In genomic region chr11:6445441-6445840, GRCm38 (mm10) we compare ENCODE assay signal across 17 mouse cellular contexts. TPM values are rescaled to one million over a fixed set of nuclear protein-coding genes. Genes with fewer than 3 reads are reported as not detected.
A peak's percentile ranks its signal among the peaks of the same experiment; 100 is the strongest.
DNase-seq lines count a peak whose midpoint lies in the region; ATAC-seq lines count a peak whose summit lies in the region.
"Had no signal": no experiment of that assay in that cellular context is flagged by ENCODE, and none has a peak within 500 bp of the region (broad histone marks: within the 10 kb centered on the region; RNA-seq: fewer than 3 reads in every experiment).

No protein-coding gene starts in this region.

- no peak for ATAC-seq in forebrain, embryonic 15.5 days (replicated peaks)
- ATAC-seq in kidney, embryonic 15.5 days (replicated peaks; ENCODE audit: low FRiP score): no peak
- ATAC-seq in neural tube, embryonic 15.5 days (ENCODE audit: low FRiP score): no peak

- H3K9ac ChIP-seq in forebrain, embryonic 15.5 days (replicated peaks): no peak overlapping the region
- H3K9ac ChIP-seq in kidney, embryonic 15.5 days: no peak overlapping the region
- H3K9ac ChIP-seq in neural tube, embryonic 15.5 days (replicated peaks): no peak overlapping the region
- H3K9ac ChIP-seq: embryonic facial prominence, embryonic 12.5 days; hindbrain, embryonic 12.5 days had no signal

- peaks cover 23% of the 10 kb centered on the region for H3K36me3 ChIP-seq in forebrain, embryonic 10.5 days (replicated peaks)
- H3K36me3 ChIP-seq in forebrain, embryonic 15.5 days: peaks cover under 1% of the 10 kb centered on the region; the same call in 1 of the 2 replicates
- peaks cover 11% of the 10 kb centered on the region for H3K36me3 ChIP-seq in kidney, embryonic 15.5 days
- H3K36me3 ChIP-seq in neural tube, embryonic 15.5 days: no peaks in the 10 kb centered on the region
- H3K36me3 ChIP-seq: embryonic facial prominence, embryonic 12.5 days had no signal

- H3K27ac ChIP-seq in forebrain, embryonic 10.5 days: peak overlapping the region; percentile 99
- no peak overlapping the region for H3K27ac ChIP-seq in forebrain, embryonic 15.5 days (replicated peaks)
- no peak overlapping the region for H3K27ac ChIP-seq in kidney, embryonic 15.5 days
- H3K27ac ChIP-seq in neural tube, embryonic 15.5 days (replicated peaks): no peak overlapping the region

- peaks cover 14% of the 10 kb centered on the region for H3K4me1 ChIP-seq in forebrain, embryonic 10.5 days
- H3K4me1 ChIP-seq in forebrain, embryonic 15.5 days: peaks cover 17% of the 10 kb centered on the region
- H3K4me1 ChIP-seq in kidney, embryonic 15.5 days: peaks cover 13% of the 10 kb centered on the region
- peaks cover 15% of the 10 kb centered on the region for H3K4me1 ChIP-seq in neural tube, embryonic 15.5 days

- 86% methylated on average over 4 of the region's 4 CpGs for WGBS in forebrain, embryonic 10.5 days
- 82% methylated on average over 4 of the region's 4 CpGs for WGBS in forebrain, embryonic 15.5 days
- 83% methylated on average over 4 of the region's 4 CpGs for WGBS in kidney, embryonic 15.5 days
- 84% methylated on average over 4 of the region's 4 CpGs for WGBS in neural tube, embryonic 15.5 days

- no peak for DNase-seq in forebrain, embryonic 10.5 days (ENCODE audit: extremely low spot score, low spot score)
- no peak for DNase-seq in kidney, adult 18-20 months
- DNase-seq in neural tube, embryonic 10.5 days (ENCODE audit: extremely low spot score, low spot score): no peak
- DNase-seq in left cerebral cortex, adult 9 months (ENCODE audit: low spot score in 2 of 2): no peak
- DNase-seq in urinary bladder, postnatal 14 days (ENCODE audit: low spot score): no peak
- DNase-seq: adrenal gland, postnatal 14 days; cerebellum, postnatal 25 days; kidney, postnatal 14 days; lung, postnatal 4 days; thymus, postnatal 4 days had no signal

- H3K4me3 ChIP-seq in forebrain, embryonic 10.5 days: peak overlapping the region; percentile 85; the same call in 1 of the 2 replicates
- no peak overlapping the region for H3K4me3 ChIP-seq in forebrain, embryonic 15.5 days
- H3K4me3 ChIP-seq in kidney, embryonic 15.5 days (replicated peaks): no peak overlapping the region
- H3K4me3 ChIP-seq in neural tube, embryonic 15.5 days (replicated peaks): no peak overlapping the region

- H3K9me3 ChIP-seq in forebrain, embryonic 10.5 days: peaks cover 4% of the 10 kb centered on the region; the same call in 1 of the 2 replicates
- no peaks in the 10 kb centered on the region for H3K9me3 ChIP-seq in forebrain, embryonic 15.5 days
- no peaks in the 10 kb centered on the region; the same call in 1 of the 2 replicates for H3K9me3 ChIP-seq in kidney, embryonic 15.5 days (replicated peaks)
- no peaks in the 10 kb centered on the region for H3K9me3 ChIP-seq in neural tube, embryonic 15.5 days (replicated peaks)
- H3K9me3 ChIP-seq: embryonic facial prominence, embryonic 12.5 days; forebrain, embryonic 13.5 days; hindbrain, embryonic 12.5 days; neural tube, embryonic 13.5 days had no signal

- H3K27me3 ChIP-seq in forebrain, embryonic 10.5 days (ENCODE audit: poor library complexity, severe bottlenecking): no peaks in the 10 kb centered on the region
- no peaks in the 10 kb centered on the region for H3K27me3 ChIP-seq in forebrain, embryonic 15.5 days
- no peaks in the 10 kb centered on the region for H3K27me3 ChIP-seq in kidney, embryonic 15.5 days
- H3K27me3 ChIP-seq in neural tube, embryonic 15.5 days (replicated peaks): no peaks in the 10 kb centered on the region
- H3K27me3 ChIP-seq: embryonic facial prominence, embryonic 12.5 days; forebrain, embryonic 13.5 days; hindbrain, embryonic 12.5 days; neural tube, embryonic 13.5 days had no signal

- H3K4me2 ChIP-seq in forebrain, embryonic 15.5 days (replicated peaks): no peak overlapping the region
- peak overlapping the region; percentile 66; the same call in 1 of the 2 replicates for H3K4me2 ChIP-seq in kidney, embryonic 15.5 days
- peak overlapping the region; percentile 60; the same call in 1 of the 2 replicates for H3K4me2 ChIP-seq in neural tube, embryonic 15.5 days

RNA-seq across cellular contexts. Expression of gene H2afv, which starts 1.2 kb away (rescaled TPM):
- 844 and 848 TPM in 2 replicates for polyA plus RNA-seq in forebrain, embryonic 10.5 days (2016; fragmentation: Nextera tagmentation; extraction: Ambion mirVana)
- 576 and 626 TPM in 2 replicates for polyA plus RNA-seq in forebrain, embryonic 15.5 days (2015; fragmentation: Nextera tagmentation; extraction: Ambion mirVana)
- polyA plus RNA-seq in kidney, embryonic 15.5 days (2015; fragmentation: Nextera tagmentation; extraction: Ambion mirVana): 552 and 602 TPM in 2 replicates
- 183 and 240 TPM in 2 replicates for polyA plus RNA-seq in neural tube, embryonic 15.5 days (2015; fragmentation: Nextera tagmentation; extraction: Ambion mirVana)

RNA-seq across cellular contexts. Expression of gene Ppia, which starts 30.2 kb away (rescaled TPM):
- polyA plus RNA-seq in forebrain, embryonic 10.5 days (2016; fragmentation: Nextera tagmentation; extraction: Ambion mirVana): 6,009 and 6,074 TPM in 2 replicates
- 3,682 and 3,685 TPM in 2 replicates for polyA plus RNA-seq in forebrain, embryonic 15.5 days (2015; fragmentation: Nextera tagmentation; extraction: Ambion mirVana)
- 5,533 and 6,211 TPM in 2 replicates for polyA plus RNA-seq in kidney, embryonic 15.5 days (2015; fragmentation: Nextera tagmentation; extraction: Ambion mirVana)
- polyA plus RNA-seq in neural tube, embryonic 15.5 days (2015; fragmentation: Nextera tagmentation; extraction: Ambion mirVana): 4,598 and 4,773 TPM in 2 replicates

RNA-seq across cellular contexts. Expression of gene Purb, which starts 30.3 kb away (rescaled TPM):
- 16.9 and 18.7 TPM in 2 replicates for polyA plus RNA-seq in forebrain, embryonic 10.5 days (2016; fragmentation: Nextera tagmentation; extraction: Ambion mirVana)
- 13.5 and 14.8 TPM in 2 replicates for polyA plus RNA-seq in forebrain, embryonic 15.5 days (2015; fragmentation: Nextera tagmentation; extraction: Ambion mirVana)
- 29.2 and 29.6 TPM in 2 replicates for polyA plus RNA-seq in kidney, embryonic 15.5 days (2015; fragmentation: Nextera tagmentation; extraction: Ambion mirVana)
- 11.4 and 14.7 TPM in 2 replicates for polyA plus RNA-seq in neural tube, embryonic 15.5 days (2015; fragmentation: Nextera tagmentation; extraction: Ambion mirVana)

RNA-seq across cellular contexts. Expression of gene Zmiz2, which starts 56.6 kb away (rescaled TPM):
- 13.6 and 15.9 TPM in 2 replicates for polyA plus RNA-seq in forebrain, embryonic 10.5 days (2016; fragmentation: Nextera tagmentation; extraction: Ambion mirVana)
- polyA plus RNA-seq in forebrain, embryonic 15.5 days (2015; fragmentation: Nextera tagmentation; extraction: Ambion mirVana): 38.7 and 38.8 TPM in 2 replicates
- 11.4 and 12.4 TPM in 2 replicates for polyA plus RNA-seq in kidney, embryonic 15.5 days (2015; fragmentation: Nextera tagmentation; extraction: Ambion mirVana)
- 24.8 and 28.3 TPM in 2 replicates for polyA plus RNA-seq in neural tube, embryonic 15.5 days (2015; fragmentation: Nextera tagmentation; extraction: Ambion mirVana)
